Mouse (Mus musculus) hematopoietic stem cell, adult 5-6 weeks (primary cell): ENCODE data around the gene Rrp8. TPM values are rescaled to one million over a fixed set of nuclear protein-coding genes. Genes with fewer than 3 reads are reported as not detected.
A peak's percentile ranks its signal among the peaks of the same experiment; 100 is the strongest.
"Not testable (repeated sequence)": the region's sequence is repeated elsewhere in the genome, so short reads cannot be mapped to it uniquely, and the experiment has no call there.

Source experiments
- ATAC-seq, 2 experiments: fragments of 125-278 bp in 1 of 2; replicated peaks in 1 of 2; 2 replicates each; pipeline ENCODE4 v1.8.0; 2016 to 2017; ENCODE audit warnings: inconsistent platforms in 2 of 2, mild to moderate bottlenecking in 2 of 2, moderate number of reproducible peaks in 2 of 2, low read depth in 1 of 2, moderate TSS enrichment in 1 of 2; ENCODE audit not compliant: low FRiP score in 2 of 2, poor library complexity in 2 of 2, severe bottlenecking in 2 of 2, insufficient read depth in 1 of 2, low TSS enrichment in 1 of 2
- total RNA-seq: library from RNA; stranded (forward); fragments of 172-1452, 232-1000 nt; gene quantifications from 2 replicates; pipeline ENCODE4 v1.2.3, GENCODE M21; 2017

Gene Rrp8
- total RNA-seq, 1 experiment from 2014 or later, result 17.5 TPM

GRCm38 (mm10) chr7:105753281-105753680 is 16.1 kb upstream of the Rrp8 start:
- no peak for ATAC-seq

GRCm38 (mm10) chr7:105752716-105753115 is 15.5 kb upstream of the Rrp8 start:
- ATAC-seq, result no peak

- peak; percentile 92 to 97 for ATAC-seq
Measured at GRCm38 (mm10) chr7:105751491-105752433, 14.6 kb upstream of the Rrp8 start, which contains the start of gene Tpp1. Gene Tpp1 (minus strand): TSS chr7:105752235.

GRCm38 (mm10) chr7:105747776-105748175 is 10.6 kb upstream of the Rrp8 start:
- no peak for ATAC-seq

- ATAC-seq, result peak; percentile 99
Measured at GRCm38 (mm10) chr7:105743926-105744590, 6.9 kb upstream of the Rrp8 start, which contains the start of gene Taf10. Gene Taf10 (minus strand): TSS chr7:105744361.

- ATAC-seq, result not testable (repeated sequence)
Measured at GRCm38 (mm10) chr7:105743246-105743925, 6.2 kb upstream of the Rrp8 start.

GRCm38 (mm10) chr7:105742539-105743215 is 5.5 kb upstream of the Rrp8 start:
- ATAC-seq, result not testable (repeated sequence)

GRCm38 (mm10) chr7:105741978-105742377 is 4.8 kb upstream of the Rrp8 start:
- ATAC-seq, result no peak

- ATAC-seq, result no peak
Measured at GRCm38 (mm10) chr7:105740851-105741250, 3.7 kb upstream of the Rrp8 start.

GRCm38 (mm10) chr7:105740089-105740795 is 3.1 kb upstream of the Rrp8 start:
- ATAC-seq, result no peak

- ATAC-seq, result peak; percentile 71 to 72
Measured at GRCm38 (mm10) chr7:105738948-105739347, 1.8 kb upstream of the Rrp8 start.

- no peak for ATAC-seq
Measured at GRCm38 (mm10) chr7:105738286-105738685, 1.1 kb upstream of the Rrp8 start.

- ATAC-seq, result no peak
Measured at GRCm38 (mm10) chr7:105737648-105738047, 463 bp upstream of the Rrp8 start.

GRCm38 (mm10) chr7:105736264-105736901 is 802 bp downstream of the Rrp8 start, which contains the start of gene Ilk:
Gene Ilk (plus strand): TSS chr7:105736592.
- ATAC-seq, result peak; percentile 79 to 84

- not testable (repeated sequence) for ATAC-seq
Measured at GRCm38 (mm10) chr7:105735464-105735863, 1.7 kb downstream of the Rrp8 start.

- ATAC-seq, result no peak
Measured at GRCm38 (mm10) chr7:105734826-105735225, 2.4 kb downstream of the Rrp8 start.
